Mouse (Mus musculus) megakaryocyte, embryonic 14.5 days (primary cell): ENCODE data around the gene Igsf8. TPM values are rescaled to one million over a fixed set of nuclear protein-coding genes. Genes with fewer than 3 reads are reported as not detected.

Experiments
- H3K27me3 ChIP-seq: replicated peaks from 2 replicates; pipeline ENCODE3; 2012; ENCODE audit warnings: inconsistent platforms
- H3K36me3 ChIP-seq: replicated peaks from 2 replicates; pipeline ENCODE3; 2012; ENCODE audit warnings: low read length, inconsistent platforms, mixed read lengths
- H3K4me1 ChIP-seq: 2 replicates; pipeline ENCODE4 v1.6.1; 2012; ENCODE audit warnings: inconsistent platforms
- H3K4me3 ChIP-seq: replicated peaks from 2 replicates; pipeline ENCODE3; 2012; ENCODE audit warnings: moderate library complexity, mild to moderate bottlenecking, inconsistent platforms
- H3K9me3 ChIP-seq: 2 replicates; pipeline ENCODE4 v1.6.1; 2012; ENCODE audit warnings: inconsistent platforms
- FLI1 ChIP-seq: IDR thresholded peaks from 2 replicates; pipeline ENCODE4 v1.6.1; 2012; ENCODE audit warnings: low read length, inconsistent platforms, mixed read lengths
- GATA1 ChIP-seq: IDR thresholded peaks from 3 replicates; pipeline ENCODE4 v1.6.1; 2012; ENCODE audit warnings: mixed read lengths, low read length, inconsistent platforms, borderline replicate concordance
- polyA plus RNA-seq: library from polyadenylated mRNA; stranded (reverse); fragments of >175 nt; gene quantifications from 2 replicates; pipeline ENCODE4 v1.2.3, GENCODE M21; 2012; ENCODE audit warnings: low replicate concordance; ENCODE audit not compliant: insufficient read depth

The Igsf8 gene
- polyA plus RNA-seq, 1 experiment, result 46.3 TPM

- TF ChIP-seq GATA1, result no peak
- no peak for TF ChIP-seq FLI1
- H3K9me3 ChIP-seq, result no peaks in the 10 kb centered on the region
- peaks cover 8% of the 10 kb centered on the region; the same call in 1 of the 2 replicates for H3K4me1 ChIP-seq
- peaks cover 17% of the 10 kb centered on the region for H3K27me3 ChIP-seq
- peaks cover 59% of the 10 kb centered on the region for H3K36me3 ChIP-seq
- no peak overlapping the region for H3K4me3 ChIP-seq
These were observed 57.9 kb downstream of the Igsf8 start for GRCm38 (mm10) chr1:172319346-172319745.

GRCm38 (mm10) chr1:172319921-172320411 lies 58.5 kb downstream of the Igsf8 start:
- H3K36me3 ChIP-seq, result peaks cover 59% of the 10 kb centered on the region

GRCm38 (mm10) chr1:172322725-172323124 lies 61.3 kb downstream of the Igsf8 start:
- Histone ChIP-seq H3K27me3 (peaks cover 38% of the 10 kb centered on the region), H3K4me1 (peaks cover 14% of the 10 kb centered on the region), H3K9me3 (peaks cover 4% of the 10 kb centered on the region), H3K36me3 (peaks cover 41% of the 10 kb centered on the region), H3K4me3 (no peak overlapping the region)
- TF ChIP-seq GATA1 (no peak), FLI1 (no peak)

More at GRCm38 (mm10) chr1:172319921-172320411, 58.5 kb downstream of the Igsf8 start:
- Histone ChIP-seq H3K4me1 (peaks cover 7% of the 10 kb centered on the region; the same call in 1 of the 2 replicates), H3K4me3 (no peak overlapping the region), H3K9me3 (no peaks in the 10 kb centered on the region), H3K27me3 (peaks cover 16% of the 10 kb centered on the region)
- no peak for TF ChIP-seq GATA1
- TF ChIP-seq FLI1, result no peak

- peaks cover 4% of the 10 kb centered on the region for H3K9me3 ChIP-seq
- H3K36me3 ChIP-seq, result peaks cover 36% of the 10 kb centered on the region
- peaks cover 43% of the 10 kb centered on the region for H3K27me3 ChIP-seq
- no peak for TF ChIP-seq FLI1
- no peak for TF ChIP-seq GATA1
- peaks cover 14% of the 10 kb centered on the region for H3K4me1 ChIP-seq
- no peak overlapping the region for H3K4me3 ChIP-seq
These were observed 61.9 kb downstream of the Igsf8 start for GRCm38 (mm10) chr1:172323298-172323697.

GRCm38 (mm10) chr1:172323801-172324359 lies 62.4 kb downstream of the Igsf8 start:
- Histone ChIP-seq H3K4me3 (no peak overlapping the region), H3K27me3 (peaks cover 49% of the 10 kb centered on the region), H3K36me3 (peaks cover 30% of the 10 kb centered on the region), H3K4me1 (peaks cover 14% of the 10 kb centered on the region), H3K9me3 (peaks cover 4% of the 10 kb centered on the region)
- TF ChIP-seq GATA1, result no peak
- no peak for TF ChIP-seq FLI1

- H3K27me3 ChIP-seq, result peaks cover 58% of the 10 kb centered on the region
- no peak overlapping the region for H3K4me3 ChIP-seq
- peaks cover 4% of the 10 kb centered on the region for H3K9me3 ChIP-seq
- peaks cover 17% of the 10 kb centered on the region for H3K4me1 ChIP-seq
- peaks cover 22% of the 10 kb centered on the region for H3K36me3 ChIP-seq
- TF ChIP-seq FLI1, result no peak
- TF ChIP-seq GATA1, result no peak
These were observed 63.3 kb downstream of the Igsf8 start for GRCm38 (mm10) chr1:172324725-172325124.

GRCm38 (mm10) chr1:172325680-172326535 lies 64.5 kb downstream of the Igsf8 start:
- Histone ChIP-seq H3K36me3 (peaks cover 11% of the 10 kb centered on the region), H3K4me1 (peaks cover 17% of the 10 kb centered on the region), H3K9me3 (peaks cover 4% of the 10 kb centered on the region), H3K27me3 (peaks cover 65% of the 10 kb centered on the region), H3K4me3 (peak overlapping the region; percentile 92)
- TF ChIP-seq FLI1, result no peak
- no peak for TF ChIP-seq GATA1

GRCm38 (mm10) chr1:172326684-172327083 lies 65.2 kb downstream of the Igsf8 start:
- TF ChIP-seq FLI1 (no peak), GATA1 (no peak)
- peaks cover 6% of the 10 kb centered on the region for H3K36me3 ChIP-seq
- peaks cover 4% of the 10 kb centered on the region for H3K9me3 ChIP-seq
- H3K27me3 ChIP-seq, result peaks cover 69% of the 10 kb centered on the region
- H3K4me3 ChIP-seq, result peak overlapping the region; percentile 92
- peaks cover 17% of the 10 kb centered on the region for H3K4me1 ChIP-seq

- Histone ChIP-seq H3K9me3 (peaks cover 4% of the 10 kb centered on the region), H3K4me1 (peaks cover 17% of the 10 kb centered on the region), H3K36me3 (peaks cover 6% of the 10 kb centered on the region), H3K27me3 (peaks cover 68% of the 10 kb centered on the region), H3K4me3 (no peak overlapping the region)
- no peak for TF ChIP-seq GATA1
- no peak for TF ChIP-seq FLI1
These were observed 66.0 kb downstream of the Igsf8 start for GRCm38 (mm10) chr1:172327206-172328001.
